Mouse (Mus musculus): ENCODE data around the gene Gnb5.

The Gnb5 gene

GRCm38 (mm10) chr9:75271539-75271938 is 34.5 kb upstream of the Gnb5 start:
- Histone ChIP-seq H3K9me3 (ENCODE audit: low read length) (no peaks in the 10 kb centered on the region), H3K4me3 (replicated peaks; ENCODE audit: low read length) (no peak overlapping the region), H3K36me3 (ENCODE audit: insufficient read depth, low read length) (no peaks in the 10 kb centered on the region), H3K4me1 (replicated peaks; ENCODE audit: low read depth, low read length) (peaks cover 41% of the 10 kb centered on the region), H3K27me3 (ENCODE audit: insufficient read depth, low read length) (0 out of 2 replicates have a peak, but pooled peaks cover 3% of the 10 kb centered on the region)
- TF ChIP-seq POU5F1 (IDR thresholded peaks at IDR 0.05; ENCODE audit: borderline replicate concordance, low read length) (no peak), CTCF (conservative IDR thresholded peaks at IDR 0.05; ENCODE audit: low read length) (no peak), NANOG (IDR thresholded peaks at IDR 0.05; ENCODE audit: borderline replicate concordance, low read length) (no peak)

- Histone ChIP-seq H3K36me3 (ENCODE audit: insufficient read depth, low read length) (no peaks in the 10 kb centered on the region), H3K4me1 (replicated peaks; ENCODE audit: low read depth, low read length) (peaks cover 43% of the 10 kb centered on the region), H3K9me3 (ENCODE audit: low read length) (no peaks in the 10 kb centered on the region), H3K27me3 (ENCODE audit: insufficient read depth, low read length) (no peaks in the 10 kb centered on the region), H3K4me3 (replicated peaks; ENCODE audit: low read length) (no peak overlapping the region)
- TF ChIP-seq POU5F1 (IDR thresholded peaks at IDR 0.05; ENCODE audit: borderline replicate concordance, low read length) = no peak
- no peak for TF ChIP-seq NANOG (IDR thresholded peaks at IDR 0.05; ENCODE audit: borderline replicate concordance, low read length)
These were observed 32.4 kb upstream of the Gnb5 start for GRCm38 (mm10) chr9:75273646-75274045.

- TF ChIP-seq NANOG (IDR thresholded peaks at IDR 0.05; ENCODE audit: borderline replicate concordance, low read length) (no peak), CTCF (conservative IDR thresholded peaks at IDR 0.05; ENCODE audit: low read length) (no peak), POU5F1 (IDR thresholded peaks at IDR 0.05; ENCODE audit: borderline replicate concordance, low read length) (no peak)
- no peaks in the 10 kb centered on the region for H3K9me3 ChIP-seq (ENCODE audit: low read length)
- H3K4me3 ChIP-seq (replicated peaks; ENCODE audit: low read length) = peak overlapping the region; percentile 65
- H3K4me1 ChIP-seq (replicated peaks; ENCODE audit: low read depth, low read length) = peaks cover 43% of the 10 kb centered on the region
- no peaks in the 10 kb centered on the region for H3K27me3 ChIP-seq (ENCODE audit: insufficient read depth, low read length)
- no peaks in the 10 kb centered on the region for H3K36me3 ChIP-seq (ENCODE audit: insufficient read depth, low read length)
These were observed 31.6 kb upstream of the Gnb5 start for GRCm38 (mm10) chr9:75274486-75274885.

- Histone ChIP-seq H3K4me1 (replicated peaks; ENCODE audit: low read depth, low read length) (peaks cover 41% of the 10 kb centered on the region), H3K36me3 (ENCODE audit: insufficient read depth, low read length) (no peaks in the 10 kb centered on the region), H3K4me3 (replicated peaks; ENCODE audit: low read length) (peak overlapping the region; percentile 65), H3K9me3 (ENCODE audit: low read length) (no peaks in the 10 kb centered on the region), H3K27me3 (ENCODE audit: insufficient read depth, low read length) (no peaks in the 10 kb centered on the region)
- TF ChIP-seq CTCF (conservative IDR thresholded peaks at IDR 0.05; ENCODE audit: low read length) = no peak
- no peak for TF ChIP-seq POU5F1 (IDR thresholded peaks at IDR 0.05; ENCODE audit: borderline replicate concordance, low read length)
- no peak for TF ChIP-seq NANOG (IDR thresholded peaks at IDR 0.05; ENCODE audit: borderline replicate concordance, low read length)
These were observed 31.0 kb upstream of the Gnb5 start for GRCm38 (mm10) chr9:75275051-75275450.

GRCm38 (mm10) chr9:75280814-75281213 is 25.3 kb upstream of the Gnb5 start:
- TF ChIP-seq POU5F1 (IDR thresholded peaks at IDR 0.05; ENCODE audit: borderline replicate concordance, low read length) (no peak), CTCF (conservative IDR thresholded peaks at IDR 0.05; ENCODE audit: low read length) (peak; percentile 59)

GRCm38 (mm10) chr9:75282179-75282578 is 23.9 kb upstream of the Gnb5 start:
- Histone ChIP-seq H3K36me3 (ENCODE audit: insufficient read depth, low read length) (no peaks in the 10 kb centered on the region), H3K4me3 (replicated peaks; ENCODE audit: low read length) (no peak overlapping the region), H3K27me3 (ENCODE audit: insufficient read depth, low read length) (peaks cover 7% of the 10 kb centered on the region), H3K9me3 (ENCODE audit: low read length) (no peaks in the 10 kb centered on the region), H3K4me1 (replicated peaks; ENCODE audit: low read depth, low read length) (peaks cover 12% of the 10 kb centered on the region)
- no peak for TF ChIP-seq POU5F1 (IDR thresholded peaks at IDR 0.05; ENCODE audit: borderline replicate concordance, low read length)
- no peak for TF ChIP-seq NANOG (IDR thresholded peaks at IDR 0.05; ENCODE audit: borderline replicate concordance, low read length)
- TF ChIP-seq CTCF (conservative IDR thresholded peaks at IDR 0.05; ENCODE audit: low read length) = no peak

More at GRCm38 (mm10) chr9:75280814-75281213, 25.3 kb upstream of the Gnb5 start:
- no peaks in the 10 kb centered on the region for H3K9me3 ChIP-seq (ENCODE audit: low read length)
- H3K4me1 ChIP-seq (replicated peaks; ENCODE audit: low read depth, low read length) = peaks cover 16% of the 10 kb centered on the region
- H3K27me3 ChIP-seq (ENCODE audit: insufficient read depth, low read length) = peaks cover 7% of the 10 kb centered on the region
- H3K4me3 ChIP-seq (replicated peaks; ENCODE audit: low read length) = no peak overlapping the region
- no peaks in the 10 kb centered on the region for H3K36me3 ChIP-seq (ENCODE audit: insufficient read depth, low read length)

GRCm38 (mm10) chr9:75282830-75283229 is 23.3 kb upstream of the Gnb5 start:
- TF ChIP-seq POU5F1 (IDR thresholded peaks at IDR 0.05; ENCODE audit: borderline replicate concordance, low read length) (no peak), CTCF (conservative IDR thresholded peaks at IDR 0.05; ENCODE audit: low read length) (peak; percentile 86)
- no peaks in the 10 kb centered on the region for H3K9me3 ChIP-seq (ENCODE audit: low read length)
- H3K4me3 ChIP-seq (replicated peaks; ENCODE audit: low read length) = no peak overlapping the region
- H3K4me1 ChIP-seq (replicated peaks; ENCODE audit: low read depth, low read length) = peaks cover 18% of the 10 kb centered on the region
- H3K27me3 ChIP-seq (ENCODE audit: insufficient read depth, low read length) = peaks cover 7% of the 10 kb centered on the region
- no peaks in the 10 kb centered on the region for H3K36me3 ChIP-seq (ENCODE audit: insufficient read depth, low read length)

- TF ChIP-seq CTCF (conservative IDR thresholded peaks at IDR 0.05; ENCODE audit: low read length) (no peak), NANOG (IDR thresholded peaks at IDR 0.05; ENCODE audit: borderline replicate concordance, low read length) (no peak), POU5F1 (IDR thresholded peaks at IDR 0.05; ENCODE audit: borderline replicate concordance, low read length) (no peak)
- H3K4me3 ChIP-seq (replicated peaks; ENCODE audit: low read length) = no peak overlapping the region
- H3K36me3 ChIP-seq (ENCODE audit: insufficient read depth, low read length) = no peaks in the 10 kb centered on the region
- peaks cover 20% of the 10 kb centered on the region for H3K4me1 ChIP-seq (replicated peaks; ENCODE audit: low read depth, low read length)
- H3K27me3 ChIP-seq (ENCODE audit: insufficient read depth, low read length) = peaks cover 7% of the 10 kb centered on the region
- H3K9me3 ChIP-seq (ENCODE audit: low read length) = no peaks in the 10 kb centered on the region
These were observed 22.5 kb upstream of the Gnb5 start for GRCm38 (mm10) chr9:75283636-75284035.

- no peaks in the 10 kb centered on the region for H3K36me3 ChIP-seq (ENCODE audit: insufficient read depth, low read length)
- peaks cover 29% of the 10 kb centered on the region for H3K4me1 ChIP-seq (replicated peaks; ENCODE audit: low read depth, low read length)
- TF ChIP-seq CTCF (conservative IDR thresholded peaks at IDR 0.05; ENCODE audit: low read length) (0 out of 2 replicates have a peak, but pooled peaks have one; percentile 4), NANOG (IDR thresholded peaks at IDR 0.05; ENCODE audit: borderline replicate concordance, low read length) (no peak)
- H3K9me3 ChIP-seq (ENCODE audit: low read length) = no peaks in the 10 kb centered on the region
- H3K27me3 ChIP-seq (ENCODE audit: insufficient read depth, low read length) = peaks cover 7% of the 10 kb centered on the region
- H3K4me3 ChIP-seq (replicated peaks; ENCODE audit: low read length) = no peak overlapping the region
These were observed 20.7 kb upstream of the Gnb5 start for GRCm38 (mm10) chr9:75285363-75285762.

Measured in E14TG2a.4 (cell line).